Mouse (Mus musculus) megakaryocyte, embryonic 14.5 days (primary cell): ENCODE results near the gene Olfr975.

Experiments used
- FLI1 ChIP-seq: IDR thresholded peaks from 2 replicates; pipeline ENCODE4 v1.6.1; 2012; ENCODE audit warnings: low read length, inconsistent platforms, mixed read lengths
- GATA1 ChIP-seq: IDR thresholded peaks from 3 replicates; pipeline ENCODE4 v1.6.1; 2012; ENCODE audit warnings: mixed read lengths, low read length, inconsistent platforms, borderline replicate concordance

GRCm38 (mm10) chr9:39909939-39910338, 41.9 kb downstream of the Olfr975 start:
- TF ChIP-seq GATA1 (no peak), FLI1 (no peak)
